Mouse (Mus musculus): Measurements from ENCODE around the gene Tube1.

Gene Tube1

DNA sequence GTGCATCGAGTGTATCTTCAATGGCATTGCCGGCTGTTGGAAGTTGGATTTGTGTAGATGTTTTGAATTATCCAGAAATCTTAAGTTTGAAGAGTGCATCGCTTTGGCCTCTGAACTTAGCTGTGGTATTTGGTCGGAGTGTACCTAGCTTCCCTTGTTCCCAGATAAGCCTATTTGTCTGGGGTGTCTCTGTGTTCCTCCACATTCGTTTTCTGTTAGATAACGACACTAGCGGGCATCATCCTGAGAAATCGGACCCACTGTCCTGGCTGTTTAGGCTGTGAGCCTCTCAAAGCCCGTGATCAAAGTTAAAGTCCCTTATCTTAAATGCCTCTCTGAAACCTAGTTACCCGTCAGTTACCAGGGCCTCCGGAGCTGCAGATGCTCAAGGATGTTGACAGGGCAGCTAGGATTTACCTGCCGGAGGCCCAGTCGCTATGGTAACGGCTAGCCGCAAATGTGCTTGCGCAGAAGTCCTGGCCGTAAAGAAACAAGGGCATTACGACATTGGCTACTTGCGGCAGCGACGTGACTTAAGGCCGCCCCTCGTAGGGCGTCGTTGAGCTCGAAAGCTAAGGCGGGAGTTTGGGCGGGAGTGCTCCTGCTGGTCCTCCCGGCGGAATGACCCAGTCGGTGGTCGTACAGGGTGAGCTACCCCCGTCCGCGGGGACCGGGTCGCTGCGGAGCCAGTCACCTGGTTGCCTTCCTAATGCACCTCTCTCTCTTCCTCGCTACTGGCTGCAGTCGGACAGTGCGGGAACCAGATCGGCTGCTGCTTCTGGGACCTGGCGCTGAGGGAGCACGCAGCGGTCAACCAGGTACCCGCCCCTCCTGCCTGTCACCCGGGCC lies at the start of gene Tube1, which contains the start of gene Fam229b:
Tube1 (plus strand) TSS at position 515 of the 849 bp plus-strand sequence.
Fam229b (minus strand) TSS at position 453 of the 849 bp plus-strand sequence.
- peak; percentile 88 for DNase-seq (ENCODE audit: inconsistent ontology term)

DNA sequence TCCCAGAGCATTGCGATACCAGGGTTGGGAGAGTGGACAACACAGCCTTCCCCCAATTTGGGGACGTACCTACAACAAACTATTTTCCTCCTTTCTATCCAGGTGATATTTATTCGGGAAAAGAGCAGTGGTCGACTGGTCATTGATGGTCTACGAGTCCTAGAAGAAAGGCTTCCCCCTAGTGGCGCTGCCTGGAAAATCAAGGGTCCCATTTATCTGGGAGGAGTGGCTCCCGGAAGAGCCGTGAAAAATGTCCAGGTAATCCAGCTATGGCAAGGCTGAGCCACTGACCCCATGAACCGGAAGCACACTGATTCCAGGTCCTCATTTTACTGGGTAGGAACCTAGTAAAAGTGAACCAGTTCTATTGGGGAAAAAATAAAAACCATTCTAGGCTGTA lies 36.8 kb upstream of the Tube1 start:
- peak; percentile 12 for DNase-seq (ENCODE audit: inconsistent ontology term)

DNA sequence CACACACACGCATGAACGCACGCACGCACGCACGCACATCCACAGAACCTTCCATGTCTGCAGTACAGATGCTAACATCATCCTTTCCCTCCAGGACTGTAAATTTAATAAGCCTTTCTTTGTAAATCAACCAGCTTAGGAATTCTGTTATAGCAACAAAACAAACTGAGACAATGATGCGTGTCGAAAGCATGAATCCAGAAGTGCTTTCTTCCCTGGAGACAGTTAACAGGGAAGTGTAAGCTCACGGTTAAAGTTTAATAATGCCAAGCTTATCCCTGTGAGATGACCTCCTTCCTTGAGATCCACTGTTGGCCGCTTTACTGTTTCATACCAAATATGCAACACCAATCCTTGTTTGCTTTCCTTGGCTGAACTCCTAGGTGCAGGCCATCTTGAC lies 35.0 kb upstream of the Tube1 start:
- DNase-seq (ENCODE audit: inconsistent ontology term) = no peak

DNA sequence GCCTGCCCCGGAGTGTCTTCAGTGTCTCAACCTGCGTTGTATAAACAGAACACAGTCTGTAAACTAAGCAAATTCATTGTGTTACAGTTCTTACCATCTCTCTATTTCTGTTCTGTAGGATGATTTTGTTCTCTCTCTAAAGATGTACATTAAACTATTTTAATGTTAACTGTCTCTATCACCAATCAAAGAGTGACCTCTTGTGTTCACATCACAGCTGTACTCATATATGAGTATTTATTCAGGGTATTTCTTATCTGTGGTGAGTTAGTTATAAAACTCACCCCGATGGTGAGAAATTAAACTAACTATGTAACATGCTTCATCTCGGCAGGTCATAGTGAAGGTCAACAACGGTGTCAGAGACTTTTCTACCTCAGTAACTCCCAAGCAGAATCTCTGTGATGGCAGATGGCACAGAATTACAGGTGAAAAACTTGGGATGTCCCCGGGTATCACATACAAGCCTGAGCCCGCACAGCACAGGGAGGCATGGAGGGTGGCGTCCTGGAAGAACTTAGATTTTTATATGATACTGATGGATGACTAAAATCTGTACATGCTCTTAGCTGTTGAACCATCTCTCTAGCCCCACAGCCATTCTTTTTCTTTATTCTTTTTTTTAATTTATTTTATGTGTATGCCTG lies 28.9 kb upstream of the Tube1 start:
- no peak for DNase-seq (ENCODE audit: inconsistent ontology term)

DNA sequence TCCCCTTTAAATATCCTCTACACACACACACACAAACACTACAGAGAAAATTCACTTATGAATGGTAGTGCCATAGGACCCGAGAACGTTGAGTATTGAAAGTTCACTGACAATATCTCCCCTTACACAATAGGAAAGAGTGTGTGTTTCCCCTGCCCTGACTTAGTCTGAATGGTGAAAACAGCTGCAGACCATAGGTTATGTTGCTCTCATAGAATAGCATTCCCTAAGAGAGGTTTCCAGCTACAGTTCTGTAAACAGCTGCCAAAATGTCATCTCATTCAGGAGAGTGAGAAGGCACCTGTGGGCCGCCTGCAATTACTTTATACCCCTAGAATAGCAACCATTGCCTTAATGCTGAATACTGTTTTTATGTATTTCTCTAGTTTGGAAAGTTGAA lies 27.4 kb upstream of the Tube1 start:
- DNase-seq (ENCODE audit: inconsistent ontology term) = no peak

DNA sequence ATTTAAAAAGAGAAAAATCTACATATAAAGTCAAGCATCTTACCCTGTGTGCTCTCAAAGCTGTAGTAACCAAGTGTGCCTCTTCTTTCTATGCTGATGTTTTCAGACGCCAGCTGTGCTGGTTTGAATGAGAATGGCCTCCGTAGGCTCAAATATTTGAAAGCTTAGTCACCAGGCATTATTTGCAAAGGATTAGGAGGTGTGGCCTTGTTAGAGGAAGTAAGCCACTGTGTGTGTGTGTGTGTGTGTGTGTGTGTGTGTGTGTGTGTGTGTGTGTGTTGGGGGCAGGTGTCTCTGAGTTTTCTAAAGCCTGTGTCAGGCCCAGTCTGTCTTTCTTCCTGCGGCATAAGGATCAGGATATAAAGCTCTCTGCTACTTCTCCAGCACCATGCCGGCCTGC lies 26.8 kb upstream of the Tube1 start:
- no peak for DNase-seq (ENCODE audit: inconsistent ontology term)

DNA sequence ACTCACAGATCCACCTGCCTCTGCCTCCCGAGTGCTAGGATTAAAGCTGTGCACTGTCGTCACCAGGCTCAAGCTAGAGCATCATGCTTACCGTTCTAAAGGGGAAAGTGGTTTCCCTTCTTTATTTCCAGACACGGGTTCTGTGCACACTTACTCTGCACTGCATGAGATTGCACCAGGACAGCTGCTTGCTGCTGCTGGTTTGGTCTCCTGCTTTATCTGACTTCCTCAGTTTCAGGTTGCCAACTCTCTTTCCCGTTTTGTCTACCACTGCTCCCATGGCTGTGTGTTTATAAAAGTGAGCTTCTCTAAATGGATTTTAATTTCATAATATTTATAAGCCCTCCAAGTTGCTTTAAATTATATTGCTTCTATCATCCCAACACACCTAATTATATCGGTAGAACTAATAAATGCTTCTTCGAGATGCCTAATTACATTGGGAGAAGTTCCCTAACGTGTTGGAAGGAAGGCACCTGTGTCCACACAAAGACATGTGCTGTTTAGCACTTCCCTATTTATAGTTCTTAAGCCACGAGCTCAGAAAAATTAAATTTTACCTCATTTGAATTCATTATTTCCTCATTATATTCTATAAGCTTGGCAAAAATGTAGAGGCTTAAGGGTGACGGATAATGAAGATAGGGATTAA lies 24.8 kb upstream of the Tube1 start:
- DNase-seq (ENCODE audit: inconsistent ontology term) = no peak

DNA sequence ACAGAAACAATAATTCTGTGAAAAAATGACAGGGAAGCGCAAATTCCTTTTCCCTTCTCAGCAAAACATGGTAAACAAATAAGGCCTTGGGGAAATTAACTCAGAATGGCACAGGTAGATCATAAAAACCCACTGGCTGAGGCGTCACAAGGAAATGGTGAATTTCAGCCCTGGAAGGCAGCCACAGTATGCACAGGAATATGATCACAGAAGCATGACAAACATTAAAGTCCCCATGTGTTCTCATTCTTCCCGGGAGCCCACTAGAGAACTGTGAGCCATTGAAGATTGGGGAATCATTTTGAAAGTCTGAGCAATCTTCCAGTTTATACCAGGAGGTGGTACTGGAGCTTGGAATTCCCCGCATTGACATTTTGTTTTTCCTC lies 24.3 kb upstream of the Tube1 start:
- DNase-seq (ENCODE audit: inconsistent ontology term) = no peak

DNA sequence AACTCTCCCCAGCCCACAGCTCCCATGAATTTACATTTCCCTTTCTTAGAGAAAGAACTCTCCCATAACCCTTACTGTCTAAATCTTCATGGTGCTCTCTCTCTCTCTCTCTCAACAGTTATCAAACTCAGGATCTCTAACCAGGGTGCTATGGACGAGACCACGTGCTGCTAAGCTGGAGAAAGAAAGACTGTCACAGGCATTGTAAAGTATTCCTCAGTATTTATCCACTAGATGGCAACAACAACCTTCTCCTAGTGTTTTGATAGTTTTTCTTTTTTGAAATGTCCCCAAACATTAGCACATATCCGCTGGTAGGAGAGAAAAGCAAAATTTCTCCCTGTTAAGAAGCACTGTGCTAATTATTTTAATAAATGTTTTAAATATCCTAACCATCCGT lies 12.4 kb upstream of the Tube1 start:
- peak; percentile 16 for DNase-seq (ENCODE audit: inconsistent ontology term)

DNA sequence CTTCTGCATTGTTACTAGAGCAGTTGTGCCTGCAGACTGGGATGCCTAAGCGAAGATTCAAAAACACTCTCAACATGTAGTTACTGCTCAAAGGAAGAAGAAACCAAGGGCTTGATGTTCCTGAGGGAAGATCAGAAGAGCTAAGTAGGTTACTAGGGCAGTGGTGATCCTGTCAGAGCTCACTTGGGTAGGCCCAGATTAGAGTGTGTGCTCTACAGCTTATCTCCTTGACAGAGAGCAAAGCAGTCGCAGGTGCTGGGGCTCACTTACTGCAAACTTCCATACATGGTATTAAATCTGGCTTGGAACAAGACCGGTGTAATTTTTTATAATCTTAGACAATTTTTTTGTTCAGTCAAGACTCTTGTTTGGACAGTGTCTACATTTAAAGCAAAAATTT lies 4.0 kb downstream of the Tube1 start:
- no peak for DNase-seq (ENCODE audit: inconsistent ontology term)

DNA sequence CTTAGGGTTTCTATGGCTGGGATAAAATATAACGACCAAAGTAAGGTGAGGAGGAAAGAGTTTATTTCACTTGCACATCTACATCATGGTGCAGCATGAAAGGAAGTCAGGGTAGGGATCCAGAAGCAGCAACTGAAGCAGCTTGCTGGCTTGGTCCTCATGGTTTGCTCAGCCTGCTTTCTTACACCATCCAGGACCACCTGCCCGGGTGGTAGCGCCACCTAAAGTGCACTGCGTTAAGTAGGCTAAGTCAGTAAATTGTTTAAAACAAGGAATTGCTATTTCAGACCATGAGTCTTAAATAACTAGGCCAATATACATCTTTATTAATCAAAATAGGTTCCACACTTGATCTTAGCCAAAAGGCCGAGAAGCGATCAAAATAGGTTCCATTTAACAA lies 5.0 kb downstream of the Tube1 start:
- DNase-seq (ENCODE audit: inconsistent ontology term) = no peak

DNA sequence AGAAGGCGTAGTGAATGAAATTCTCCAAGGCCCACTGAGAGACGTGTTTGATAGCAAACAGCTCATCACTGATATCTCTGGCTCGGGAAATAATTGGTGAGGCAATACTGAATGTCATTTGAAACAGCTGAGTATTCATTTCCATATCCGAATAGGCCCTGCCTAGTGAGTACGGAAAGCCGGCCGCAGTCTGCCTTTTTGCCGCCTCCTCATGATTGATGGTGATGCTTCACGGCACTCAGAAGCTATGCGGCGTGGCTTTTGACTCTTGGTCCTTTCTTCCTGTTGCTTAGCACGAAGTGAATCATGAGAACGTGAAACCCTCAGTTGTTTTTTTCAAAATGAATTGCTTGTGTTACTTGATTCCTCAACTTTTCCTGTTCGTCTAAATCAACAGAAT lies 7.1 kb downstream of the Tube1 start:
- DNase-seq (ENCODE audit: inconsistent ontology term) = no peak

DNA sequence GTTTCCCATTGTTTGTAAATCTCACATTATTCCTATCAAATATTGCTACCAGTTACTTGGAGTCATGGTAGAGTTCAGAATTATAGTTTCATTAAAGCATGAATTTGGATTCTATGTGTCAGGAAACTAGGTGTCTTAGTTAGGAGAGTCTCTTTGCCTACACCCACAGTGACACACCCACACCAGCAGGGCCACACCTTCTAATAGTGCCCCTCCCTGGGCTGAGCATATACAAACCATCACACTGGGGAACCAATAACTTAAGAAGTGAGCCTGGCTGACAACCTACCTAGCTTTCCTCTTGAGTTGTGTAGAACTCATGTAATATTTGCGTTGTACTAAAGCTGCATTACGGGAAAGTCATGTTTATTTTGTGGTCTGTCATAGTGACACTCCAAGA lies 7.6 kb downstream of the Tube1 start:
- DNase-seq (ENCODE audit: inconsistent ontology term) = no peak

DNA sequence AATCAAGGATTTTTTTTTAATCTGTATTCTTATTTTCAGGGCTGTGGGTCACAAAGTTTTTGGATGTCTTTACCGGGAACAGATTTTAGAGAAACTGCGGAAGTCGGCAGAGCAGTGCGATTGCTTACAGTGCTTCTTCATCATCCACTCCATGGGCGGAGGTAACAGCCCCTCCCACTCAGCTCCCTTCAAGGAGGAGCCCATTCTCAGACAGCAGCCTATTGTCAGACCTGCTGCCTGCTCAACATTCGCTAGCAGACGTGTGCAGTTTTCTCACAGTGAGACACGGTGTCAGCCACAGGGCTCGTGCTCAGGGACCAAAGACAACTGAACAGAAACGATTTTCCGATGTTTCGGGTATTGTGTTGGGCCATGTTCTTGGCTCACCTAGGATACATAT lies 8.4 kb downstream of the Tube1 start:
- no peak for DNase-seq (ENCODE audit: inconsistent ontology term)

DNA sequence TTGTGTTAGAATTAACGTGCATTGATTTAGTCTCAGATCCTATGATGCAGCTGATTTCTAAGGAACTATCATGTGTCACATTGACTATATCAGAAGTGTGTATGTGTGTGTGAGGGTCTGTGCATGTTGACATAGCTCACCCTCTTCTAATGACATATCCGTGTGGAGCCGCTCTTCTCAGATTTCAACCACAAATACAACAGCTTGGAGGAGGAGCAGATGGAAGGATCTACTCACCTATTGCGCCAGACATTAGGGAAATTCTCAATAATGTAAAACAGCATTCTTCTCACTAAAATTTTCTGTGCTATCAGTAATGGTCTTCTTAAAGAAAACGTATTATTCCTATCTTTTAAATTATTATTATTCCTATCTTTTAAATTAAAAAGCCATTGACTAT lies 22.9 kb downstream of the Tube1 start:
- DNase-seq (ENCODE audit: inconsistent ontology term) = no peak

DNA sequence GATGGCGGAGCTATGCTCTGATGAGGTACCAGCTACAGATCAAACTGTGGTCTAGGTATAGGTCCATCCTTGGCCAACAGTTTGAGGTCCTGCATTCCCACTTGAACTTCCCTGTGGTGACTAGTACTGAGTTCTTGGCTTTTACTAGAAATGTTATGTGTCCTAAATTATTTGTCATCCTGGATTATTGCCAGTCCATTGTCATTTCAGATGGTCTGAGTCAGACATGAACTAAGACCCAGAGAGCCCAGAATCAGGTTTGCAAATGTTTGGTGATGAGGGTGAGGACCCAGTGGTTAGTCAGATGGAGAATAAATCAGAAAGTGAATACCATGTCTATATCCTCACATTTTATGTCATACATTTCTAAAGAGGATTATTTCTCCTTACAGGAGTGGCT lies 23.5 kb downstream of the Tube1 start:
- peak; percentile 59 for DNase-seq (ENCODE audit: inconsistent ontology term)

DNA sequence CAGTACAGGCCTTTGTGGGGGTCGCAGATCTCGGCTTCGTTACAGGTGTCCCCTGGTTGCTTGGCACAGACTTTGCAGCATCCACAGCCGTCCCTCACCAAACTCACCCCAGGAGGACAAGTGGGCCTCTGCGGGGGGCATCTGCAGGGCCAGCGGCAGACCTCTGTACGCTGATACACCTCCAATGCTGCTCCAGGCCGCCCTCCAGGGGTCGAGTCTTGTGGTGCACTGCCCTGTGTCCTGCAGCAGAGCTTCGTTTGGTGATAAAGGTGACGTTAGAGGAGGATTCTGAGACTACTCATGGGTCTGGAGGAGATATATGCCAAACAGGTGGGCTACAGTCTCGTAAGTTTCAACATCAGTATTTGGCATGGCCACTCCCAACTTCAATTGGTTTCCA lies 24.5 kb downstream of the Tube1 start:
- DNase-seq (ENCODE audit: inconsistent ontology term) = no peak

DNA sequence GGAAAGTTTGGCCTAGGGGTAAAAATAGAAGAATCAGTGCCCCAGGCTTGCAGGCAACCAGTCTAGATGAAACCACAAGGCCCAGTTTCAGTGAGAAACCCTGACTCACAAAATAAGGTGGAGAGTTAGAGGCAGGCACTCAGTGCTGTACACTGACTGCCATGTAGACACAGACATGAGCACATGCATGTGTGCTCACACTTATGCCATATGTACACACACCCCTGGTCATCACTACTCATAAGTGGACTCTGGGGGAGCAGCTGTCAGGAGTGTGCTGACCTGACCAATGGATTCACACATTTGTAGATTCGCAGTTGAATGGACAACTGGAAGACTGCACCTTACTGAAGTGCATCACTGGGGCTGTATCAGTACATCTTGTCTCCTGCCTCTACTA lies 27.6 kb downstream of the Tube1 start:
- no peak for DNase-seq (ENCODE audit: inconsistent ontology term)

DNA sequence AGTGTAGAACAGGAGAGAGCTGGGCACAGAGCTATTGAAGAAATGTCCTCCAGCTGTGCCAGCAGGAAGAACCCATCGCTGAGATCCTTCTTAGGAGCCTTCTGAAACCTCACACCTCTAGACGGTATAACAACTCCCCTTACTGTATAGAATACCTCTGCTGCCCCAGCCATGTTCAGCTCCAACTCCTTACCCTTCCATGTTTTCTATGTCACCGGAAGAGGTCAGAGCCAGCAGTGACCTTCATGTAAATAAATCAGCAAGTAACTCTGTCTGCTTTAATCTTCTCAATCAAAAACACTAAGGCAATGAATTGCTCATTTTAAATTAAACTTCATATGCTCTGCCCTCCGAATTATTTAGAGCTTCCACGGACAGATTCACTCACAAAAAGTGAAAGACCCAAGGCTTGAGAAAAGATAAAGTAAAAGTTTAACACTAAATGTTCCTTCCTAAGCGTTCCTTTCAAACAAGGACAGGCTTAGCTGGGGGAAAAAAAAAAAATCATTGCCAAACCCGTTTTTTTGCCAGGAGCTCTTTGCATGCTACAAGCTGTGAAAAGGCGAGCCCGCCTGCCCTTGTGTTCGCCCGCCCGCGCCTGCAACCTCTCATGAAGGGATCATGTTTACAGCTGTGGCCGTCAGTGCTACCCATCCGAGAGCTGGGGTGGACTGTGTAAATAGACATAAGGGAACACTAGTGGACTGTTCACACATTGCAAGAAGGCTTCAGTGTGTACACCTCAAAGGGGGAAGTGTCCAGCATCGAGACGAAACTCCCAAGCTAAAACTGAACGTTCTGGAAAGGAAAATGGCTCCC lies 29.1 kb downstream of the Tube1 start:
- DNase-seq (ENCODE audit: inconsistent ontology term) = no peak

DNA sequence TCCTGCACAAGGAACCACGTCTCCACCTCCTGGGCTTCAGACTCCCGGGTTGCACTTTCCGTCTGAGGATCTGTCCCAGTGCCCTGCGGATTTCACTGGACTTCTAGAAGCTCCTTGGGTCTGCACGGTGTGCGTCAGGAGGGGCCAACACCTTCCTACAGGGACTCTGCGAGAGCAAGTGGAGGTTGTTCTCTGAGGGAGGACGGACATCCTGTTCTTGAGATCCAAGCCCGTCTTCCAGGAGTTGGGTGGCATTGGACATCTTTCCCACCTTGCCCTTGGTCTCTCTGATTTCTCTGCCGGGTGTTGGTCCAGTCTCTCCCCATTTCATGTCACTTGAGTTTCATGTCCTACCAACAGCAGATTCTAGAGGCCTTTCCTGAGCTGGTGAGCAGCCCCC lies 29.9 kb downstream of the Tube1 start, which contains the start of gene Ccn6:
Ccn6 (minus strand) TSS at position 101 of the 400 bp plus-strand sequence.
- DNase-seq (ENCODE audit: inconsistent ontology term) = no peak

DNA sequence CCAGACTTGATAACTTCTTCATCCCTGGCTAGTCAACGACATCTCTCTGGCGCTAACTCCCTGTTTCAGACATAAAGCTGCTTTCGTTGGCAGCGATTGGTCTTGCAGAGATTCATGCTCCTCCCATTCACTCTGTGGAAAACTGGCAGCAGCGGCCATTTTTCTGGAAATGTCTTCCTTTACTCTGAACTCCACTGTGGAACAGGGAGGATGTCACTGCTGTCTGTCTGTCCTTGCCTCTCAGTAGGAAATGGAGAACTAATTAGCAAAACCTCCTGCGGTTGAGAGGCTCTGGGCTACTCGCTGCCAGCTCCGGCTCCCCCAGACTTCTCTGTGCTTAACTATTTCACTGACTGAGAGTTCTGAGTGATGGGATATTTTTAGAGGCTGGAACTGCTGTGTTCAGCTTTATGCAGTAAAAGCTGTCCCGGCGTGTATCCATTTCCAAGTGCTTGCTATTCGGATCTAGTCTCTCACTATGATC lies 31.9 kb downstream of the Tube1 start:
- peak; percentile 42 for DNase-seq (ENCODE audit: inconsistent ontology term)

DNA sequence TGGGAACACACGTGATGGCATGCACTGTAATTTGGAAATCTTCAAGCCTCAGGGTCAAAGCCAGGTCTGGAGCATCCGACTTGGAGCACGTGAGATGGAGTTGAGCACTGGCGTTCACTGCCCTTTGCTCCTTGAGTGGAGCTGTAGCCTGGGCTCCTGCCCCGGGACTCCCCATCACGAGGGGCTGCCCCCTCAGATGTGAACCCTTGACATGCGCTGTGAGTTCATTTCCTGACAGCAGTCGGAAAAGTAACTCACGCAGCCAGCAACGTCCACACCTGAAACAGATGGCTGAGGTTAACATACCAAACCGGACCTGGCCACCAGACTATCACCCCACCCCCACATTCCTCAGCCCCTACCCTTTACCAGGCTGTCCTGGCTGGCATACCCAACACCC lies 33.8 kb downstream of the Tube1 start:
- DNase-seq (ENCODE audit: inconsistent ontology term) = no peak

All from Muller cell, postnatal 12 days (primary cell).